Mouse (Mus musculus): ENCODE results near the gene Mybpc1. TPM values are rescaled to one million over a fixed set of nuclear protein-coding genes. Genes with fewer than 3 reads are reported as not detected.

Gene Mybpc1
- under 1 TPM; 0.31 to 0.72 (median 0.56) TPM for total RNA-seq (2022)

DNA sequence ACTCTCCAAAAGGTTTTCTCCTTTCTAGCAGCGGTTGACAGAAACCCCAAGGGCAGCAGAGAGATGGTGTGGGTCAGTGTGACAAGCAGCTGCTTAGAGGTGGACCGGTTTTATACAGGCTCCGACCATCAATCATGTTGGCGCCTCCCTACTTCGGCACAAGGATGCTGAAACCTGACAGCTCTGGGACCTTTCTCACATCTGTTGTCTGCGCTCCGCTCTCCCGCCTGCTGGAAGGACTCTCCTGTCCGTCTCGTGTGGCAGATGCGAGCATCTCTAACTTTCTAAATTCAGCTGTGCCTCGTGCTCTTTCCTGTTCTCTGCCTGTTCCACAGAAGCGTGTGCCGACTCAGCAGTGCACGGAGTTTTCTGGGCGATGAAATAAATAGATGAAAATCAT, at the start of gene Mybpc1:
TSS of gene Mybpc1 (minus strand) at position 210 of the 400 bp plus-strand sequence.
- no peak for DNase-seq (ENCODE audit: low spot score)

DNA sequence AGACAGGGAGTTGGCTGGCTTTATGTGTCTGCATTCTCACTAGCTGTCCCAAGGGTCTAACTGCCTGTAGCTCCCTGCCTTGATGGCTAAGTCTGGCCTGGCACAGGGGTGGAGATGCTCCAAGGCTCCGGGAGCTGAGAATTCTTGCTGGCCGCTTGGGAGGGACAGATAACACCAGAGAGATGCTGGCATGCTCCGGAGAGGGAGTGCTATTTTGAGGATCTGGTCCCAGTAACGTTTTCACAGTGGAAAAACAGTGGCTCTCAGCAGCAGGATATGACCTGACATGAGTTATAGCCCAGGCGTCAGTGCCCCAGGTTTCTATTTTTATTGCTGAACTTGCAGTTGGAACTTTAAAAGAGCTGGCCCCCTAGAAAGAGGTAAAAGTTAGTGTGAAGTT, 40.5 kb upstream of the Mybpc1 start:
- peak; percentile 37 for DNase-seq (ENCODE audit: low spot score)

DNA sequence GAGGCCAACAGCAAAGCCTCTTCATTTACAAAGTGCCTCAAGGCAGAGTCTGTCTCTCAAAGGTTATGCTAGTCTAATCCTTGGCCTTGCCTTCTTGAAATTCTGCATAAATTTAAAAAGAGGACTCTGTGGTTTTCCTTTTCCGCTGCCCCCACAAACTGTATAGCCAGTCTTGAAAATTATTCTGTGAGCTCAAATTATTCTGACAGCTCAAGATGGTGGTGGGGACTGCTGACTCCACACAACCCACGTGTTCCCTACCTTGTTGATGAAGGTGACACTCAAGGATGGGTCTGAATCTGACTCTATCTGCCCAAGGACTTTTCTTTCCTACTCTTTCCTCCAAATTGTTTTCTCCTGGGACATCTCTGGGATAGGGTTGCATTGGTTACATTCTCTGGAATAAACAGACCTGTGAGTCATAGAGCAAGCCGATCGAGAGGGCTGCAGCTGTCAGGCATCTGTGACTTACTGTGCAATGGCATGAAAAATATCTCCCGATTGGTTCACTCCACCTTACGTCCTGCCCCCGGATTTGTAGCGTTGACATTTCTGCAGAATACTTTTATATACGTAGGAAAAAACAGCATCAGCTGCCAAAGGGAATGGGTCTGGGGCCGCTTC, 26.5 kb upstream of the Mybpc1 start:
- DNase-seq (ENCODE audit: low spot score): no peak

DNA sequence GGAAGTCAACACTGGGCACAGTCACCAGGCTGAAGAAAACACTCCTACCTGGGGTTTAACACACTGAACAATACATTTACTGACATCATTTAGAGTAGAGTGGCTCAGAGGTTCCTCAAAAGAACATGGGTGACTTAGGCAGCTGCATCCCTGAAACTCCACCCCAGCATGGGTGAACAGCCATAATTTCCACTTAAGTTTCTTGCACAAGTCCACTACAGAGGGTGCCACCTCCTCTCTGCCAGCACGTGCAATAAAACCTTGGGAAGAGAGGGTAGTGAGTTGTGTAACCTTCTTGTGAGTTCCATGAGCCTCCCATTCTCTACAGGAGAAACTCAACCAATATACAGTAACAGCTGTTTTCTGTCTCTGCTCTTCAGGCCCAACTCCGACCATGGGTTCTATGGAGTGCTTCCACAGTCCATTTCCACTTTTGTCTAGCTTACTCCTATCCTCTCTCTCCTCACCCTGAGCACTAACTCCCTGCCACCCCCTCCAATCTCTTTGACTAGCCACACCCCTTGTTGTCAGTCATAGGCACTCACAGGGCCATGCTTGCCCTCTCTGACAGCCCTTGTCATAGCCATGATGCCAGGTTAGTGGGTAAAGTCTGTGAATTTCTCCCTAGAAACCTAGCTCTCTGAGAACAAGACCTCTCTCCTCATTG, 25.8 kb upstream of the Mybpc1 start:
- DNase-seq (ENCODE audit: low spot score): no peak

DNA sequence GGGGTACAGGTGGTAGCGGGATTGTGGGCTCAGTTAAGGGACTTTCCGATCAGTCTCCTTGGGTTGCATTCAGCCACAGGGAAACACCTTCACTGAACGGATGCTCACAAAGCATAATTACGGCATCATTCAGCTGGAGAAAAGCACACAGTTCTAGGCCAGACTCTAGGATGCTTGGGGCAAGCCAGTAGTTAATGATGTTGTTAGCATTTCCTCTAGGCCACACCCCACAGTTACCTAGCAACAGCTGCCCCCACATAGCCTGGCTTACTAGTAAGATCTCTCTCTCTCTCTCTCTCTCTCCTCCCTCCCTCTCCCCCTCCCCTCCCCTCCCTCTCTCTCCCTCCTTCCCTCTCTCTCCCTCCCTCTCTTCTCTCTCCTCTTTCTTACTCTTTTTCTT, 22.1 kb upstream of the Mybpc1 start:
- no peak for DNase-seq (ENCODE audit: low spot score)

DNA sequence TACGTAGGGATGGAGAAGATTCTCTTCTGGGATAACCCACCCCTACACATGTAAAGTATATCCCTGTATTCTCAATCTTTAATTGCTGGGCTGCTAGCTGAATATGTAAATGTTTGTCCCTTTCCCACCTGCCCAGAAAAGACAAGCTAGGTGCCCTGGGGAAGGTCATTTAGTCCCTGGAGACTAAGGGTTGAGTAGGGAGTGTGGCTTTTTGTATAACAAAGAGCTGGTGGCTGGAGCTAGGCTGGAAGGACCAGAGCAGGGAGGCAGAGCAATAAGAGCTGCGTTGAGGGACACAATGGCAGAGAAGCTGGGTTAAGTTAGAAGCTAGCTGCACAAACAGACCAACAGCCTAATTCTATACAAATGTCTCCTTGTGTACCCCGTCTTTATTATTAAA, 21.2 kb upstream of the Mybpc1 start:
- no peak for DNase-seq (ENCODE audit: low spot score)

DNA sequence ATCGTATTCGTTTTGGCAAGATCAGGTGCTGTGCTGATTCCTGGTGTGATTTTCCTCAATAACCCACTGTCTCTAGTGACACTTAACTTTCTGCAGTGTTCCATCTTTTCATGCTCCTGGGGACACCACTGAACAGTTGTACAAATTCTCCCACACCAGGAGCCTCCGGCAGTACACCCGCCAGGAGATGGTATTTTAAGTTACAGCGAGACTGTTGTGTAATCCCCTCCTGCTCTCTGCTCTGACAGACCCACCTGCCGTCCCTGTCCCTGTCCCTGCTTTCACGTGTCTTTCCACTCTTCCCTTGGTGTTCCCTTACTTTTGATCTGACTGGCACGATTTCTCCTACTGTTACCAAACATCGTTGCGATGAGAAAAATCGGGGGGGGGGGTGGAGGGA, 19.3 kb upstream of the Mybpc1 start:
- DNase-seq (ENCODE audit: low spot score): no peak

DNA sequence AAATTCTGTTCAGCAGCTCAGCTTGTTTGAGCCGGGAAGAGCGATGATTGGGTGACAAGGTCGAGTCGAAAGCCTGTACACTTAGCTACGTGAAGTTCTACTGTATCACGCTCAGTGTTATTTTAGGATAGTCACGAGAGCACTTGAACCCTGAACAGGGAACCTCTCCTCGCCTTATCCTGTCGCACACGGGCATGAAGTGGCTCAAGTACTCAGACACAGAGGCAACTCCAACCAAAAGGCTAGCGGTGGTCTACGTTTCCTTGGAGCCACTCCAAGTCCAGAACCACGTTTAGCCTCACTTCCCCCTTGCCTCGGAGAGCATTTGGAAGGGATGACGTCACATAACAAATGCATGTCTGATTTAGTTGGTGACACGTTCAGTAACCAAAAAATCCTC, 17.7 kb upstream of the Mybpc1 start:
- DNase-seq (ENCODE audit: low spot score): peak; percentile 59

DNA sequence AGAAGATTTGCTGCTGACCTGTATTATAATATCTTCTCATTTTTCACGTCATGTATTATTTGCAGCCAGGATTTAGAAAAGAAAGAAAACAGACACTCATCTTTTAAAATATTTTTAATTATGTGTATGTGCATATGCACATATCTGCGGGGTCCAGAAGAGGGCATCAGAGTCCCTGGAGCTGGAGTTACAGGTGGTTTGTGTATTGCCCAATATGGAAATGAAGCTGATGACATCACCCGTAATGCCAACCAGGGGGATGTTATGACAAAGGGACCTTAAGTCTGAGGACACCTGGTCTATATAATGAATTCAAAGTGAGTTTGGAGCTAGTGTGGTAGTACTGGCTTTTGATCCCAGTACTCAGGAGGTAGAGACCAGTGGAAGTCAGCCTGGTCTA, 15.9 kb upstream of the Mybpc1 start:
- no peak for DNase-seq (ENCODE audit: low spot score)

DNA sequence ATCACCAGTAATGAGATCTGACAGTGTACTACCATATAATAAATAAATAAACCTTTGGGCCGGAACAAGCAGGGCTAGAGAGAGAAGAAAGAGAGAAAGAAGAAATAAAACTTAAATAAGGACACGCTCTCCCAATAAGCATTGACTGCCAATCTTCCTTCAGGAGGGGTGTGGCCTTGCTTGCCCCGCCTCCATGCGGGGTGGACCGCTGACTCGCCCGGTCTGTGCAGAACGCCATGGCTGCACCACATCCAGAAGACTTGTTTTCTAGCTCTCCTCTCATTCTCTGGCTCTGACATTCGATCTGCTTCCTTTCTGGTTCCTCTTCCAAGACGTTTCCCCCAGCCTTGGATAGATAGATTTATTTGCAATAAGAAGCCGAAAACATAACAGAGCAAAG, 8.1 kb upstream of the Mybpc1 start:
- DNase-seq (ENCODE audit: low spot score): no peak

DNA sequence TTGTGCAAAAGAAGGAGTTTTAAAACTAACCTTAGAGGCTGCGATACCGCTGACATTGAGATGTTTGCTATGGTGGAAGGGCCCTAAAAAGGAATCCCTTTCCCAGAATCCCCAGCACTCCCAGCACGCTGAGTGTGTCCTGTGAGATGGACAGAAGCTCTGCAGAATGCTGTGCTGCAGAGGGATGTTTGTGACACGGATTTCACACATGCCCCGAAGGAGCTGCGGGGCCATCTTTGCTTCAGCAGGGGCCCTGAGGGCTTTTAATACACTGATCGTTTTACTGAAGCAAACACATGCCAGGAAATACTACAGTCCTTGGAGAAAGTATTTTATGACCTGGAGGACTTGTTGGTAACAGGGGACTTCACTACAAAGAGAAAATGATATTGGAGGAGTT, 1.7 kb upstream of the Mybpc1 start:
- DNase-seq (ENCODE audit: low spot score): no peak

DNA sequence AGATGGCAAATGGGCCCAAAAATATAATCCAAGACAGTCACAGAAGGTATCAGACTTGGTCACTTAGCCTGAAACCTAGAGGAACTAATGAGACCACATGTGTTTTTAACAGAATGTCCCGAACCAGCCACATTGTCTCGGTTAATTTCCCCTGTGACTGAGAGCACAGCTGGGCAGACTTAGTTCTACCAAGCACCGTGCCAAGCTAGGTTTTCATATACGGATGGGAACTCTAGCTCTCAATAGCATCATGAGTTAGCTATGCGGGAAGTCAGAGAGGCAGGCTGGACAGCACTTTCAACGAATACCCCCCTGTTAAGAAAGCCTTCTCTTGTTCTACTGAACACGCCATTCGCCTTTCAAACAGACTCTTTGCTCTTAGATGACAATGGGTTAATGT, 1.1 kb upstream of the Mybpc1 start:
- no peak for DNase-seq (ENCODE audit: low spot score)

DNA sequence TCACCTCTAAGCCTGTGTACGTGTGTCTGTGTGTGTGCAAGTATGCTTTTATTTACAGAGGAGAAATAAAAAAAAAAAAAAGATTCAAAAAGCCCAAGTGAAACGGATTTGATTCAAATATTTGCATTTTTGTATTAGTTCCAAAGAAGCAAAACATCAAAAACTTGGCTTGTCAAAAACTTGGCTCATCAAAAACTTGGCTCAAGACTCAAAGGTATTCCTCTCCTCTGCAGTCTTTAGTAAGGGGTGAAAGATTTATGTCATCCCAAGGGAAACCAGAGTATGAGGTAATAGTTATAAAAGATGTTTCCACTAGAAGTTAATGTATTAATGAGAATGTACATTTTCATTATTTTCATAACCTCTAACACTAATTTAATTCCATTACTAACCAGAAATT, 1.2 kb downstream of the Mybpc1 start:
- DNase-seq (ENCODE audit: low spot score): no peak

DNA sequence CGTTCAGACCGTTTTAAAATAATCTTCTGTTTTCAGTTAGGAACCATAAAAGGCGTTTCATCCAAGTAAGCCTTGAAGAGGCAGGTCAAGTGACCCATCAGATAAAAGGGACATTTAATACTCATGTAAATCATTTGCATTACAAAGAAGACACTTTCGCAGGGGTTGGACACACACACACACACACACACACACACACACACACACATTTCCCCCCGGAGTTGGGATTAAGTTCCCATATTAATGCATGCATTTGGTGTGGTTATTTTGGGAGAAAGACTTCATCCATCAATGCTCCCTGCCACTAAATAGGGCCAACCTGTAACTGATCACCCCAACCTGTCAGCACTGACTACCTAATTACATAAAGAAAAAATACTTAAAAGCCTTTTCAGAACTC, 1.7 kb downstream of the Mybpc1 start:
- DNase-seq (ENCODE audit: low spot score): no peak

DNA sequence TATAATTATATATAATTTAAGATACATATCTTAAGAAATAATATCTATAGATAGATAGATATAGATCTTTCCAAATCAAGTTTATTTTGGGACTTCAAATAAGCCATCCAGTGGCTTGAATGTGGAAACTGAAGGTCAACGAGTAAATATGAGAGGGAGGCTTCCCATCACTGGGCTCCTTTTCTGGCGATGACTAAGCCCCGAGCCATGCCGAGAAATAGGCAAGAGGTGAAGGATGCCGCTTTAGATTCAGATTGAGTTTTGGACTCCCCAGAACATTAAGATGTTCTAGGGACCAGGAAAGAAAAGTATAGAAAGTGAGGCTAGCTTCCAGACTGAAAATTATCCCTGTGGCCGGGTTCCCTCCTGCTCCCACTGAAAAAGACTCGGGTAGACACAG, 4.4 kb downstream of the Mybpc1 start:
- no peak for DNase-seq (ENCODE audit: low spot score)

DNA sequence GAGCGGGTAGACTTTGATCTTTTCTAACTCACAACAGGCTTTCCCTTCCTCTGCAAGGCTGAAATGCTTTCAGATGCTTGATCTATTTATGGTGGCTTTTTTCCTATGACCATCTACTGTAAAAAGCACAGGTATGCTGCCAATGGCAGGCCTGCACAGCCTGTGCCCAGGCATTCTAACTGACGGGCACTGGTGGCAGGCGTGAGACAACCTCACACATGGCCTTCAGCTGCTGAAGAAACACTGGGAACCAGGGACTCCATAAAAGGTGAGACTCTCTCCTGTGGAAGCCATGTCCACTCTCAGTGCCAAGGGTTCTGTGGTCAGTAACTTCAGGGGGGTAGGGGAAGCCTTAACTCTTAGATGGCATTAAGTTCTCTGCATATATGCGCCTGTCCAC, 12.6 kb downstream of the Mybpc1 start:
- no peak for DNase-seq (ENCODE audit: low spot score)

DNA sequence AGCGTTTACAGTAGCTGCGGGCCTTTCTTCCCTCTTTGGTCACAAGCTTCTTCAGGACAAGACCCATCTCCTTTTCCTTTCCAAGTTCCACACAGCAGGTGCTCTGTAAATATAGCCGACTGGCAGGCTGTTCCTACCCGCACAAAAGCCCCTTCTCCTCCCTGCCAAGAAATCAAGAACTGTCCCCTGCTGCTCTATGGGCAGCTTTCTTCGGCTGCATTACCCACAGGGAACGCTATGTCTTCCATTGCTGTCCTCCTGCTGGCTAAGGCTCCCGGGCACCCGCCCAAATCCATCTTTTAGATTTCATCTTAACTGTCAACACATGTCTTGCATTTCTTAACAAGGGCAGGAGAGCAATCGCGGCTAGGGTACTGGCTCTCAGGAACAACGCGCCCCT, 13.9 kb downstream of the Mybpc1 start:
- DNase-seq (ENCODE audit: low spot score): peak; percentile 27

DNA sequence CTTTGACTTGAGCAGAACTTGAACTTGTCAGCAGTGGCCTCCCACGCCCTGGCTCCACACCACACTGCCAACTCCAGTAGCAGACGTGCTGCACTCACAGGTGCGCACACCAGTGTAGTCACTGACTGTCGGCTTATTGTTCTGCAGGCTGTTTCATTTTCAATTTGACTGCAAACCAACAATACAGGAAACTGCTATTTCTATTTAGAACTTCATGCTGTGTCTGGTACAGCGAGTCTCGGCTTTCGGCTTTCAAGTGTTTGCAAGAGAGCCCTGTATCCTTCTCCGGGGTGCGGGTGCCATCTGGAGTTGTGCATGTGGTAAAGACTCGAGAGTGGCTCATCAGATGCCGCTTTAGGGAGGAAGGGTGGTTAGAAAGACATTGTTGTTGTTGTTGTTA, 20.5 kb downstream of the Mybpc1 start:
- no peak for DNase-seq (ENCODE audit: low spot score)

DNA sequence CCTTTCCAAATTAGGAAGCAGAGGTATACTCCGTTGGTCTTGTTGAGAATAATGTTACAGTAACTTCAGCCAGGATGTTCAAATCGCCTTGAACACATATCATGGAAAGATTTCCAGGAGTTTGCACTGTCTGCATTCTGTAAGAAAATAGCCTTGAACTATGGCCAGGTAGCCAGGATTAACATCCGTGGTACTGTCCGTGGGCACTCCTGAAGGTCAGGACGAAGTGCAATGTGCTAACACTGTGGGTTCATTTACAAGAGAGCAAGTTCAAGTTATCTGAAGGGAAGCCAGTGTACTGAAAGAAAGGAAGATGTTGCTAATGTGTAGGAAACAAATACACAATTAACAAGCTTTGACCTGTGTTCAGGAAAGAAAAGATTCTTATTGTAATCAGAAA, 24.2 kb downstream of the Mybpc1 start:
- DNase-seq (ENCODE audit: low spot score): no peak

DNA sequence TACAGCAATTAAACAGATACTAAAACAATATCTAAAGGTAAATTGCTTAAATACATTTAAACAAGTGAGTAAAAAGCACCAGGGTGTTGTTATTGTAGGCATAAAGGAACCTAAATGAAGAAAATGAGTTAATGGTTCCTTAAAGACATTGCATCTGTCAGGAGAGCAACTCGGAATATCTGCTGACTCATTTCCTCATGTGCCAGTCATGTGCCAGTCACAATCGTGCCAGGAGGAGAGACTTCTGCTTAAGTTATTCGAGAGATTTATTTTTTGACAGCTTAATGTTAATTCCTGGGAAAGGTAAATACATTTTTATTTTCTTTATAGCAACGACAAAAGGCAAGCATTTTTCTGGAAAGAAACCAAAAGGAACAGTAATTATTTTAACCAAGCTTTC, 26.3 kb downstream of the Mybpc1 start:
- DNase-seq (ENCODE audit: low spot score): peak; percentile 11

DNA sequence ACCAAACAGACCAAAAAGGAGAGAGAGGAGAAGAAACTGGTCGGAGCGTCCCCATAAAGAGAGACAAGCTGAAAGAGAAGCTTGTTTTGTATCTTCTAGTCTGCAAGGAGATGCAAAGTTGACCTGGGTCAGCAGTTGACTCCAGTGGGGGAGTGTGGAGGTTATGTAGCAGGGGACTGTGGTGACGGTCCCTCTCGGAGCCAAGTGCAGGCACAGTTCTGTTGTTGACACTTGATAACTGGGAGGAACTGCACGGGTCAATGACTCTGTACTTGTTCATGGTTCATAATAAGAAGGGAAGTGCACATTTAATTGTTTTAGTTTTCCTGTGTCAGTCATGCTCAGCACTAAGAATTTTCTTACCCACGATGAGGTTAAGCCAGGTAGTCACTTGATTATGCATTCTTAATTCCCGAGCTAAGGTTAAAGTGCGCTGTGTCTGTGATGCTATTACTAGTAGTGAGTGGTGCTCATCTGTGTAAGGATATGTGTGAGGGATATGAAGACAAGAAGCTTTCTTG, 30.8 kb downstream of the Mybpc1 start:
- DNase-seq (ENCODE audit: low spot score): no peak

DNA sequence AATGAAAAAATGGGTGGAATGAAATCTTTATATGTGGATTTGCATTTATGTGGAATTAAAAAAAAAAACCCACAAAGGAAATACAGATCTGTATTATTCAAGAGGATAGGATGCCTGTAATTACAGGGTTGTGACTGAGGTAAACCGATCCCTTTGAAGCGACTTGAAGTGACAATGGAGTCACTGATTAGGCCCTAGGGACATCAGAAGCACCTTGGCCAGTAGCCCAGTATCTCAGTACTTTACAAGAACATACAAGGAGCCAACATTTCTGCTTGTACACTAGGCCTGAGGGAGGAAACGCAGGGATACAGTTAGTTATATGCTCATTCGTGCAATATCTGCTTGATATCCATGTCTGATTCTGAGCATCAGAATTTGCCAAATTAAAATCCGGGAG, 32.8 kb downstream of the Mybpc1 start:
- no peak for DNase-seq (ENCODE audit: low spot score)

DNA sequence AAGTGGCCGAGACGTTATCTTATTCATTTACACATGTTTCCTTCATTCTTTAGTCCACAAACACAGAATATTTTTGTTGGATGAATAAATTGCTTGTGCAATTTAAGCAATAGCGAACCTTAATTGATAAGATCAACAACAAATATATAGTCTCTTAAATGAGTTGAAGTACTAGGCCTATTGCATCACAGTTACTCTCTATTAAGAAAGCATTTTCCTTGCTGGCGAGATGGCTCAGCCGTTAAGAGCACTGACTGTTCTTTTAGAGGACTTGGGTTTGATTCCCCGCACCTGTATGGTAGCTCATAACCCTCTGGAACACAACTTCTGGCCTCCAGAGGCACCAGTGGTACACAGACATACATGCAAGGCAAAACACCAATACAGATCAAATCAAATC, 47.9 kb downstream of the Mybpc1 start:
- DNase-seq (ENCODE audit: low spot score): no peak

DNA sequence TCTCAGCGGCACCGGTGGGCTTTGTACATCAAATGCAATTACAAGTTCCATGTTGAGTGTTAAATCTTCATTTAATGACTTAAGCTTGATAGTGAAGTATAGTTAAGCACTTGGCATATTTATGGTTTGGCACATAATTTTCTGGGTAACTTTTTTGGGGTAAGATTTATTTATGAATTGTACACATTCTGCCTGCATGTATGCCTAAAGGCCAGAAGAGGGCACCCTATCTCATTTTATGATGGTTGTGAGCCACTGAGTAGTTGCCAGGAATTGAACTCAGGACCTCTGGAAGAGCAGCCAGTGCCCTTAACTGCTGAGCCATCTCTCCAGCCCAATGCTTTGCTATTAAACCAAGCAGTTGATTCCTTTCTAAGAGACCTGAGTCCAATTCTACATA, 52.2 kb downstream of the Mybpc1 start:
- no peak for DNase-seq (ENCODE audit: low spot score)

All from heart, adult 8-10 months (tissue).